ENCODE assay signal across 9 mouse cellular contexts in the genomic region with DNA sequence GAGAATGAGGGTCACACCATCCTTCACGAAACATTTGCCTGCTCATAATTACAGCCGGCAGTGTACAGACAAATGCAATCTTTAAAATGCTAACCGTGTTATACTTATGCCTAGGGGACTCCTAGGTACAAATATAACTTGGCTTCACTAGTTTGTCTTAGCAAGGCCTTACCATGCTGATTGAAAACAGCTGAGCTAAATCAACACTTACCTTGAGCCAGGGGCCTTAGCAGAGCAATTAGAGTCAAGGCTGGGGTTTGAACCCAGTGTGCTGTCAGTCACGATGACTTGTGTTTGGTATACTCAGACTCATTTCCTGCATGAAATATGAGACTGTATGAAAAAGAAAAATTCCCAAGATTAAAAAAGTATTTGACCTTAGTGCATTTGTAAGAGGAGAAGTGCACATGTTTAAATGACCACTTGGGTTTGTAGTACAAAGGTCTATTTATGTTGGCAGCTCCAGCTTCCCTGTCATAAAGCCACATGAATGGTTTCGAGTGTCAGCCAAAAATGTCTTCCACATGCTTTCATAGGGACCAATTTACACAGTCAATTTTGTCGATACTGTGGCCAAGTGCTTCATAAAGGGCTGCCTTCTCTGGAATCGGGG.
DNase-seq lines count a peak whose midpoint lies in the region; ATAC-seq and TF ChIP-seq lines count a peak whose summit lies in the region.
"Had no signal": no experiment of that assay in that cellular context is flagged by ENCODE, and none has a peak within 500 bp of the region (broad histone marks: within the 10 kb centered on the region; RNA-seq: fewer than 3 reads in every experiment).

No protein-coding gene starts in this region.

- no peaks in the 10 kb centered on the region for H3K27me3 ChIP-seq in midbrain, postnatal 0 days (ENCODE audit: insufficient read depth, low read length)
- H3K27me3 ChIP-seq in midbrain, embryonic 15.5 days (replicated peaks), result no peaks in the 10 kb centered on the region
- no peaks in the 10 kb centered on the region for H3K27me3 ChIP-seq in embryonic facial prominence, embryonic 11.5 days (ENCODE audit: control insufficient read depth, insufficient read depth, low read length)
- H3K27me3 ChIP-seq: liver, embryonic 12.5 days had no signal

- H3K4me2 ChIP-seq in midbrain, postnatal 0 days (ENCODE audit: low read depth, low read length, poor library complexity, severe bottlenecking), result no peak overlapping the region
- H3K4me2 ChIP-seq in midbrain, embryonic 15.5 days, result no peak overlapping the region
- H3K4me2 ChIP-seq in embryonic facial prominence, embryonic 11.5 days (ENCODE audit: low read depth, low read length), result no peak overlapping the region
- H3K4me2 ChIP-seq: liver, embryonic 12.5 days had no signal

- H3K4me1 ChIP-seq in midbrain, postnatal 0 days (ENCODE audit: insufficient read depth, low read length), result no peaks in the 10 kb centered on the region
- no peaks in the 10 kb centered on the region for H3K4me1 ChIP-seq in midbrain, embryonic 15.5 days
- no peaks in the 10 kb centered on the region for H3K4me1 ChIP-seq in embryonic facial prominence, embryonic 11.5 days (ENCODE audit: control insufficient read depth, insufficient read depth, low read length)
- H3K4me1 ChIP-seq: liver, embryonic 12.5 days had no signal

- no peak overlapping the region for H3K4me3 ChIP-seq in midbrain, postnatal 0 days (ENCODE audit: low read depth, low read length)
- no peak overlapping the region for H3K4me3 ChIP-seq in midbrain, embryonic 15.5 days
- H3K4me3 ChIP-seq in embryonic facial prominence, embryonic 11.5 days (ENCODE audit: low read depth, low read length), result no peak overlapping the region
- H3K4me3 ChIP-seq: liver, embryonic 12.5 days had no signal

- no peaks in the 10 kb centered on the region for H3K9me3 ChIP-seq in midbrain, postnatal 0 days (ENCODE audit: low read length)
- H3K9me3 ChIP-seq in midbrain, embryonic 15.5 days, result no peaks in the 10 kb centered on the region
- no peaks in the 10 kb centered on the region for H3K9me3 ChIP-seq in embryonic facial prominence, embryonic 11.5 days (replicated peaks; ENCODE audit: control insufficient read depth, low read length)
- H3K9me3 ChIP-seq: liver, embryonic 12.5 days had no signal

- ATAC-seq in midbrain, postnatal 0 days (ENCODE audit: low FRiP score), result no peak
- ATAC-seq in midbrain, embryonic 15.5 days (replicated peaks), result no peak
- peak; percentile 96 for ATAC-seq in embryonic facial prominence, embryonic 11.5 days (replicated peaks; ENCODE audit: insufficient number of reproducible peaks, low FRiP score, low TSS enrichment, low read depth)
- ATAC-seq: liver, embryonic 12.5 days had no signal

- WGBS in midbrain, postnatal 0 days, result 69% methylated on average over 7 of the region's 7 CpGs
- 80% methylated on average over 7 of the region's 7 CpGs for WGBS in midbrain, embryonic 15.5 days
- 24% methylated on average over 7 of the region's 7 CpGs for WGBS in embryonic facial prominence, embryonic 11.5 days

- no peak overlapping the region for H3K9ac ChIP-seq in midbrain, postnatal 0 days (replicated peaks; ENCODE audit: low read length, poor library complexity, severe bottlenecking)
- H3K9ac ChIP-seq in midbrain, embryonic 15.5 days, result no peak overlapping the region
- no peak overlapping the region for H3K9ac ChIP-seq in embryonic facial prominence, embryonic 11.5 days (replicated peaks; ENCODE audit: low read length)
- H3K9ac ChIP-seq: liver, embryonic 12.5 days had no signal

- DNase-seq in midbrain, postnatal 0 days (ENCODE audit: low spot score), result peak; percentile 32
- peak; percentile 95 for DNase-seq in embryonic facial prominence, embryonic 11.5 days (ENCODE audit: low spot score)
- DNase-seq in kidney, postnatal 4 days, result peak; percentile 11 to 18
- DNase-seq in skeletal muscle tissue, adult 2 months (ENCODE audit: low read depth, low spot score), result peak; percentile 2
- DNase-seq in urinary bladder, postnatal 10 days (ENCODE audit: low spot score), result no peak
- DNase-seq in natural killer cell, adult 2 months (ENCODE audit: low spot score in 2 of 2), result no peak
- DNase-seq: thymus, postnatal 4 days had no signal

- no peaks in the 10 kb centered on the region for H3K36me3 ChIP-seq in midbrain, postnatal 0 days (ENCODE audit: insufficient read depth, low read length)
- H3K36me3 ChIP-seq in midbrain, embryonic 15.5 days (replicated peaks), result no peaks in the 10 kb centered on the region
- no peaks in the 10 kb centered on the region for H3K36me3 ChIP-seq in embryonic facial prominence, embryonic 11.5 days (replicated peaks; ENCODE audit: control insufficient read depth, insufficient read depth, low read depth, low read length)
- H3K36me3 ChIP-seq: liver, embryonic 12.5 days had no signal

- no peak for TF ChIP-seq CTCF in midbrain, postnatal 0 days (IDR thresholded peaks at IDR 0.05)

- H3K27ac ChIP-seq in midbrain, postnatal 0 days (ENCODE audit: low read depth, low read length), result no peak overlapping the region
- H3K27ac ChIP-seq in midbrain, embryonic 15.5 days, result no peak overlapping the region
- no peak overlapping the region for H3K27ac ChIP-seq in embryonic facial prominence, embryonic 11.5 days (replicated peaks; ENCODE audit: low read depth, low read length)
- H3K27ac ChIP-seq: liver, embryonic 12.5 days had no signal

Comparison
In these comparisons a context has a peak if more than half of its experiments do, and no peak if none do; other contexts are left out.
1. DNase-seq: peak in midbrain, postnatal 0 days (single experiment), embryonic facial prominence, embryonic 11.5 days (single experiment), kidney, postnatal 4 days (2 of 2) and skeletal muscle tissue, adult 2 months (single experiment); none in urinary bladder, postnatal 10 days (single experiment) and natural killer cell, adult 2 months (0 of 2).